Mouse (Mus musculus) heart, adult 2 months (tissue): Measurements from ENCODE around the gene Dact3. TPM values are rescaled to one million over a fixed set of nuclear protein-coding genes. Genes with fewer than 3 reads are reported as not detected.

Source experiments
- DNase-seq, 2 experiments: peaks; one replicate each; pipeline ENCODE4 v3.0.0; 2021
- H3K27ac ChIP-seq: fragments of 200-600 bp; 2 replicates; pipeline ENCODE4 v1.8.1; 2022
- H3K27me3 ChIP-seq: fragments of 200-500 bp; 2 replicates; pipeline ENCODE4 v1.6.1; 2012; ENCODE audit warnings: mild to moderate bottlenecking, low read length, inconsistent platforms, mixed read lengths; ENCODE audit not compliant: control insufficient read depth, insufficient read depth
- H3K36me3 ChIP-seq: fragments of 200-500 bp; 2 replicates; pipeline ENCODE4 v1.6.1; 2012; ENCODE audit warnings: low read length, inconsistent platforms; ENCODE audit not compliant: control insufficient read depth, insufficient read depth
- H3K4me1 ChIP-seq: fragments of 200-500 bp; 2 replicates; pipeline ENCODE4 v1.6.1; 2011; ENCODE audit warnings: low read length; ENCODE audit not compliant: control insufficient read depth, insufficient read depth
- H3K4me3 ChIP-seq: fragments of 200-600 bp; 2 replicates; pipeline ENCODE4 v1.8.1; 2022
- H3K79me2 ChIP-seq: fragments of 200-500 bp; replicated peaks from 2 replicates; pipeline ENCODE4 v1.6.1; 2012; ENCODE audit warnings: mild to moderate bottlenecking, inconsistent platforms, low read length, moderate library complexity, mixed read lengths; ENCODE audit not compliant: control insufficient read depth, insufficient read depth
- H3K9ac ChIP-seq: fragments of 200-500 bp; 2 replicates; pipeline ENCODE4 v1.6.1; 2012; ENCODE audit warnings: low read depth, mild to moderate bottlenecking, control low read depth, inconsistent platforms, low read length, mixed read lengths
- CTCF ChIP-seq: fragments of 200-600 bp; IDR thresholded peaks from 2 replicates; pipeline ENCODE4 v1.8.1; 2022; ENCODE audit warnings: antibody characterized with exemption, mild to moderate bottlenecking, moderate library complexity
- EP300 ChIP-seq: fragments of 200-500 bp; IDR thresholded peaks from 2 replicates; pipeline ENCODE4 v1.6.1; 2011; ENCODE audit warnings: low read depth, low read length, control low read depth; ENCODE audit not compliant: insufficient read depth
- POLR2A ChIP-seq: fragments of 200-500 bp; IDR thresholded peaks from 2 replicates; pipeline ENCODE4 v1.6.1; 2011; ENCODE audit warnings: mild to moderate bottlenecking, low read depth, low read length, control low read depth; ENCODE audit not compliant: insufficient read depth
- whole genome bisulfite sequencing: fragments of 180-500 bp; shearing (Covaris S2); methylation state at CpG from one replicate; pipeline ENCODE4 v1.1.7; 2018; 5-methylcytosine and 5-hydroxymethylcytosine counted together
- intact Hi-C: fragments of 180-260 bp; cut with DNase I; formaldehyde crosslinking; loops from one replicate; pipeline ENCODE4 v1.15.1; 2025
- polyA plus RNA-seq: library from polyadenylated mRNA; depleted of rRNA; stranded (reverse); fragments of >200 nt; gene quantifications from 2 replicates; pipeline ENCODE4 v1.2.3, GENCODE M21; 2012
- total RNA-seq, 2 experiments: library from RNA; stranded (reverse); gene quantifications; 2 replicates each; pipeline ENCODE4 v1.2.3; 2021

The Dact3 gene
- total and polyA plus RNA-seq, 3 experiments = 8.6 to 19.6 (median 12.1) TPM

GRCm38 (mm10) chr7:16874190-16874589, 927 bp upstream of the Dact3 start:
- peak overlapping the region; percentile 32 for H3K4me3 ChIP-seq
- WGBS = 2% methylated on average over 17 of the region's 17 CpGs
- DNase-seq = peak; percentile 83 to 85
- H3K27ac ChIP-seq = peak overlapping the region; percentile 74
- H3K79me2 ChIP-seq = no peaks in the 10 kb centered on the region
- intact Hi-C loops = loop anchor here (1.0 kb wide), 1 partner anchor 18 kb away; no protein-coding TSS in a partner anchor
- H3K27me3 ChIP-seq = no peaks in the 10 kb centered on the region
- H3K4me1 ChIP-seq = peaks cover 1% of the 10 kb centered on the region; the same call in 1 of the 2 replicates
- no peaks in the 10 kb centered on the region for H3K36me3 ChIP-seq
- TF ChIP-seq EP300 = peak; percentile 93
- TF ChIP-seq CTCF = peak; percentile 99
- TF ChIP-seq POLR2A = no peak
- H3K9ac ChIP-seq = no peak overlapping the region

DNA sequence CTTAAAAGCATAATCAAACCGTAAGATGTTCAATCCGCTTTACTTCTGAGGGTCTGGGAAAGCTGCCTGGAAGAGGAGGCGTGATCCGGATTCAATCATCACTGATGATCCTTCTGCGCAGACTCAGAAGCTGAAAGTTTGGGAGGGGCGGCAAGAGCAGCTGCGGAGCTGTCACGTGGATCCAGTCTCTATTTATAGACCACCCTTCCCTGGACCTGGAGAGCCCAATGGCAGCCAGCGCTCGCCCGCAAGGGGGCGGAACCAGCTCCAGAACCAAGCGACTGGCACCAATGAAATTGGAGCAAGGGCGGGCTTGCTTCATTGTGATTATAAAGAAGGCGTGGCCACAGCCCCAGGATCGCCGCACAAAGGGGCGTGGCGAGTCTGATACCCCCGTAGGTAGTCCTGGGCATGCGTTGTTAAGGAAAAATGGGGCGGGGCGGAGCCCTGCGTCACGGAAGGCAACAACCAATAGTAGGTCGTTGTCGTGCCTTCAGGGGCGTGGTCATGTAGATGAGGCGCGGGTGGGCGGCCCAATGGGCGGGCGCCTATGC, 284 bp upstream of the Dact3 start:
- Histone ChIP-seq H3K9ac (no peak overlapping the region), H3K4me1 (peaks cover 1% of the 10 kb centered on the region; the same call in 1 of the 2 replicates), H3K36me3 (no peaks in the 10 kb centered on the region), H3K4me3 (peak overlapping the region; percentile 74), H3K27ac (peak overlapping the region; percentile 74), H3K27me3 (no peaks in the 10 kb centered on the region), H3K79me2 (no peaks in the 10 kb centered on the region)
- intact Hi-C loops = loop anchor here (1.0 kb wide), 1 partner anchor 17 kb away; no protein-coding TSS in a partner anchor
- TF ChIP-seq EP300 (no peak), CTCF (peak; percentile 61), POLR2A (0 out of 2 replicates have a peak, but pooled peaks have one; percentile 28)
- DNase-seq = peak; percentile 98 to 100
- WGBS = under 1% methylated on average over 33 of the region's 33 CpGs

- TF ChIP-seq POLR2A (no peak), EP300 (no peak), CTCF (no peak)
- peak overlapping the region; percentile 76 for H3K27ac ChIP-seq
- H3K79me2 ChIP-seq = no peaks in the 10 kb centered on the region
- H3K27me3 ChIP-seq = no peaks in the 10 kb centered on the region
- no peaks in the 10 kb centered on the region for H3K36me3 ChIP-seq
- peak overlapping the region; percentile 79 for H3K9ac ChIP-seq
- WGBS = under 1% methylated on average over 33 of the region's 42 CpGs
- intact Hi-C loops = no loop called here
- H3K4me3 ChIP-seq = peak overlapping the region; percentile 74
- peaks cover 1% of the 10 kb centered on the region; the same call in 1 of the 2 replicates for H3K4me1 ChIP-seq
- DNase-seq = no peak
Observed at GRCm38 (mm10) chr7:16875326-16875725, 209 bp downstream of the Dact3 start.

DNA sequence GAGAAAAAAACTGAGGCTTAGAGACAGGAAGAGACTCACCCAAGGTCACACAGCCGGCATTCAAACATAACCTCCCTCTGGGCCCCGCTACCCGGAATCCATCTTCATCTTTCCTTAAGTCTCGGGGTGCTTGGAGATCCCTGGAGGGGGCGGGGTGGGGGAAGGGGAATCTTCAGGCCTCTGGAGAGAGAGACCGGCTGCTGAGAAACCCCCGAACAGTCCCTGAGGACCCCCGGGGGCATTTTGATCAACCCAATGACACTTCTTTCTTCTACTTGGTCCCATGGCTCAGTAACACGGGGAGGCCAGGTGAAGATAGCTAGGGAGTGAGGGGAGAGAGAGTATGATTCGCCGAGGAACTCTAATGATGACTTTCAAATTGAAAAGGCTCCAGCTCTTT, 889 bp downstream of the Dact3 start:
- DNase-seq = no peak
- 20% methylated on average over 11 of the region's 11 CpGs for WGBS
- Histone ChIP-seq H3K9ac (no peak overlapping the region), H3K36me3 (no peaks in the 10 kb centered on the region), H3K27me3 (no peaks in the 10 kb centered on the region), H3K27ac (peak overlapping the region; percentile 76), H3K4me3 (peak overlapping the region; percentile 74), H3K79me2 (no peaks in the 10 kb centered on the region), H3K4me1 (peaks cover 5% of the 10 kb centered on the region)
- TF ChIP-seq CTCF = no peak
- TF ChIP-seq EP300 = no peak
- TF ChIP-seq POLR2A = no peak
- intact Hi-C loops = no loop called here

DNA sequence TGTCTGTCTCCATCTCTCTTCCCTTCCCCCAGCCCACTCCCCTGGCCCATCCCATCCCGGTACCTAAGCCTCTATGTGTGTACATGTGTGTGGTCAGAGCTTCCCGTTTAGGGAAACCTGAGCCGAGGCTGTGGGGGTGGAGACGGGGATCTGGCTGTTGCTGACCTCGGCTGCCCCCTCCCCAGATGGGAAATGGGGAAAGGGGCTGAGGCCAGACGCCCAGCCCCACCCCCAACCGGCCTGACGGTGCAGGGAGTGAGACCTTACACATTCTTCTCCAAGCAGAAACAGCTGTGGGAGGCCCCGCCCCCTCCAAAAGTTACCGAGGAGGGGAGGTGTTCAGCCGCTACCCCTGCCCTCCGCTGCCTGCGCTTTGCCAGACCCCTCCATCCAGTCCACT, 1.5 kb downstream of the Dact3 start:
- no peak for TF ChIP-seq CTCF
- TF ChIP-seq EP300 = no peak
- TF ChIP-seq POLR2A = no peak
- Histone ChIP-seq H3K27me3 (no peaks in the 10 kb centered on the region), H3K27ac (peak overlapping the region; percentile 16), H3K79me2 (no peaks in the 10 kb centered on the region), H3K4me3 (no peak overlapping the region), H3K36me3 (no peaks in the 10 kb centered on the region), H3K4me1 (peaks cover 5% of the 10 kb centered on the region), H3K9ac (peak overlapping the region; percentile 9; the same call in 1 of the 2 replicates)
- 28% methylated on average over 13 of the region's 13 CpGs for WGBS
- intact Hi-C loops = no loop called here
- DNase-seq = peak in 1 of 2 experiments; percentile 35

- peak; percentile 35 for TF ChIP-seq CTCF
- no peak for TF ChIP-seq EP300
- TF ChIP-seq POLR2A = no peak
- no peak overlapping the region for H3K27ac ChIP-seq
Observed at GRCm38 (mm10) chr7:16877717-16878116, 2.6 kb downstream of the Dact3 start.

More at GRCm38 (mm10) chr7:16877717-16878116, 2.6 kb downstream of the Dact3 start:
- Histone ChIP-seq H3K4me3 (no peak overlapping the region), H3K27me3 (no peaks in the 10 kb centered on the region), H3K36me3 (no peaks in the 10 kb centered on the region), H3K9ac (no peak overlapping the region), H3K79me2 (no peaks in the 10 kb centered on the region), H3K4me1 (peaks cover 5% of the 10 kb centered on the region)
- intact Hi-C loops = no loop called here
- DNase-seq = no peak
- WGBS = 75% methylated on average over 3 of the region's 3 CpGs
